Mouse (Mus musculus) embryonic fibroblast, embryonic 13.5 days (primary cell): ENCODE measurements at regions not wholly inside any gene's neighbourhood (a gene's known extent, or its start where the extent isn't known, plus 50 kb on each side); places are given as distances from the start of the nearest gene placed in this dataset.

ENCODE experiments used
- CTCF ChIP-seq: IDR thresholded peaks from 2 replicates; pipeline ENCODE4 v1.5.1; 2011; ENCODE audit warnings: mild to moderate bottlenecking, control low read depth, low read length, moderate library complexity, borderline replicate concordance; ENCODE audit not compliant: insufficient read depth
- POLR2A ChIP-seq: IDR thresholded peaks from 2 replicates; pipeline ENCODE4 v1.6.1; 2011; ENCODE audit warnings: low read depth, mild to moderate bottlenecking, control low read depth, low read length, moderate library complexity

DNA sequence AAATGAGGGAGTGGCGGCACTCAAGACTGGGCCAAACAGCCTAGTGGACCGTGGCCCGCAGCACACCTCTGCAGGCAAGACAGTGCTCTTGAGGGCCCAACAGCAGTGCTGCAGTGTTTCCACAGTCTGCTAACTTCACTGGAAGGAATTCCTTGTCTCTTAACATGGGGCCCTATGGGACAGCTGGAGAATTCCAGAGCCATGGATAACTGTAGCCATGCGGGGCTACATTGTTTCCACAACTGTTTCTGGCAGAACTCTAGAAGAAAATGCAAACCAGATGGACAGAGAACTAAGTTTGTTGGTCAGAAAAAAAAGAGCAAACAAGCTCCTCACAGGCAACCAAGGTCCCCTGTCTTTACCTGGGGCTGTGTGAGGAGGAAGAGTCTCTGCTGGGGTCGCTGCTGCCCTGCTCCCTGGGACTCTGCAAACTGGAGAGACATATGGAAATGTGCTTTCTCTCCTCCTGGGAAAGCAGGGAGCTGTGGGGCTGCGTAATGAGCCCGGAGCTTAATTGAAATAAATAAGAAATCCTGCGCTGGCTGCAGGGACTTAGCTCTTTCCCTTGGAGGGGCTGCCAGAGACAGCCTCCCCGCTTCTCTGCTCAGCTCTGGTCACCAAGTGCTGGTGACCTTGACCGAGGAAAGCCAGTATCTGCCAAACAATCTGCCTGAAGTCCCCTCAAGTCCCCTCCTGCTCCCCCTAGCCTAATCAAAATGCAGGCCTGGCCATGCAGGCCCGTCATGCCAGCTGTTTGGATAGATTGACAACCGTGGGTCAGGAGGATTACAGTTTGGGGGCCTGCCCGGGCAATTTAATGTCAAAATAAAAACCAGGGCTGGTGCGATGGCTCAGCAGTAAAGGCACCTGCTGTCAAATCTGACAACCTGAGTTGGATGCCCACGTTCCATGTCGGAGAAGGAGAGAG, 167.0 kb downstream of the Rybp start:
- TF ChIP-seq POLR2A, result no peak
- TF ChIP-seq CTCF, result no peak
